Mouse (Mus musculus): ENCODE data around the gene Ndufaf1. TPM values are rescaled to one million over a fixed set of nuclear protein-coding genes. Genes with fewer than 3 reads are reported as not detected.

The Ndufaf1 gene
- 54.5 and 64.1 TPM in 2 replicates for polyA plus RNA-seq (2014; fragmentation: Nextera tagmentation; extraction: Ambion mirVana)

DNA sequence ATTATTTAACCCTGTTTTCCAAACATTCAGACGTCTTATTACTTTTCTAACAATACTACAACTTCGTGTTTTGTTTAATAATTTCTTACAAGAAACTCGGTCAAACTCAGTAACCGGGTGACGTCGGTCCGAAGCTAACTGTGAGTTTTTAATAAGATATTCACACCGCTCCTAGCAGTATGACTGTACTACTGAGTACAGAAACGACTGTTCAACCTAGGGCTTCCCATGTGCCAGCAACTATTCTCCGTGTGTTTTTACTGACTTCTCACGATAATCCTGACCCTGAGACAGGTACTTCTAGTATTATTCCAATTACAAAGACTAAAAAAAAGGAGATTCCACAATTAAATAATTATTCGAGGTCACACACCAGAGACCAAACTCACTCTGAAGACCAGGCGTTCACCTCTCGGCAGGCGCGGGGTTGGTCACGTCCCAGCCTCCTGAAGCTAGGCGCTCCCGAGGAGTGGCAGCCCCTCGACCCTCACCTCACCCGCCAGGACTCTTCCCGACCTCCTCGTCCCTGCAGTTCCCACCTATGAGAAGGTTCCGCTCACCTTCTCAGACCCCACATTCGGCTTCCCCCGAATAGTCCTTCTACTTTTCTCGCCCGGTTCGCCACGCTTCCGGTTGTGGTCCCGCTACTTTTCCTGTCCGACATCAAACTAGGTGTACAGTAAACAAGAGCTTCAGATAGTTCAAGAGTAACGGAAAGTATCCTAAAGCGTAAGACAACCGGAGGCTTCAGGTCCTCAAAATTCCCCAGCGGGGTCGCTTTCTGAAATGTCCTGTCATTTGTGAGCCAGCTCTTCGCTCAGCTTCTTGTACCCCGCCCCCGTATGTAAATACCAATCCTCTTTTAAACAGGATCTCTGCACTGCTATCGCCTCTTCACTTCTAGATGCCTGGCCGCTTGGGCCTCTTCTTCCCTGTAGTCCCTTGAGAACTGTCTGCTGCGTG, at the start of gene Ndufaf1:
TSS of gene Ndufaf1 (minus strand) at position 608 of the 963 bp plus-strand sequence.
- no peak within 1 kb of the TSS for H3K27ac ChIP-seq (ENCODE audit: low read depth, low read length)
- ATAC-seq (replicated peaks; ENCODE audit: insufficient number of reproducible peaks, low FRiP score, low TSS enrichment), result no peak; the same call in 1 of the 2 replicates
- WGBS (ENCODE audit: insufficient replicate concordance), result 2% methylated on average over 44 of the region's 44 CpGs

GRCm38 (mm10) chr2:119710011-119710410, 47.4 kb upstream of the Ndufaf1 start:
- Histone ChIP-seq H3K4me2 (no peak overlapping the region), H3K4me1 (ENCODE audit: control insufficient read depth, insufficient read depth, low read length) (no peaks in the 10 kb centered on the region), H3K36me3 (ENCODE audit: control insufficient read depth, insufficient read depth, low read length) (peaks cover 16% of the 10 kb centered on the region), H3K9me3 (replicated peaks; ENCODE audit: control insufficient read depth, low read length) (no peaks in the 10 kb centered on the region), H3K27ac (ENCODE audit: low read depth, low read length) (no peak overlapping the region), H3K4me3 (ENCODE audit: low read depth, low read length) (no peak overlapping the region), H3K9ac (ENCODE audit: low read depth, low read length) (no peak overlapping the region), H3K27me3 (ENCODE audit: control insufficient read depth, insufficient read depth, low read length) (no peaks in the 10 kb centered on the region)
- WGBS (ENCODE audit: insufficient replicate concordance), result 83% methylated on average over 3 of the region's 3 CpGs
- no peak for ATAC-seq (replicated peaks; ENCODE audit: insufficient number of reproducible peaks, low FRiP score, low TSS enrichment)

More for the DNA sequence above, at the start of gene Ndufaf1:
- H3K4me1 ChIP-seq (ENCODE audit: control insufficient read depth, insufficient read depth, low read length), result peaks cover 3% of the 10 kb centered on the region; the same call in 1 of the 2 replicates
- H3K36me3 ChIP-seq (ENCODE audit: control insufficient read depth, insufficient read depth, low read length), result 0 out of 2 replicates have a peak, but pooled peaks cover 2% of the 10 kb centered on the region
- H3K9me3 ChIP-seq (replicated peaks; ENCODE audit: control insufficient read depth, low read length), result no peaks in the 10 kb centered on the region
- H3K4me2 ChIP-seq, result peak within 1 kb of the TSS; percentile 67
- H3K4me3 ChIP-seq (ENCODE audit: low read depth, low read length), result peak within 1 kb of the TSS; percentile 68
- peak within 1 kb of the TSS; percentile 81 for H3K9ac ChIP-seq (ENCODE audit: low read depth, low read length)
- H3K27me3 ChIP-seq (ENCODE audit: control insufficient read depth, insufficient read depth, low read length), result no peaks in the 10 kb centered on the region

- Histone ChIP-seq H3K9ac (ENCODE audit: low read depth, low read length) (no peak overlapping the region), H3K27ac (ENCODE audit: low read depth, low read length) (no peak overlapping the region), H3K36me3 (ENCODE audit: control insufficient read depth, insufficient read depth, low read length) (peaks cover 18% of the 10 kb centered on the region), H3K4me2 (no peak overlapping the region), H3K27me3 (ENCODE audit: control insufficient read depth, insufficient read depth, low read length) (no peaks in the 10 kb centered on the region), H3K4me3 (ENCODE audit: low read depth, low read length) (no peak overlapping the region), H3K4me1 (ENCODE audit: control insufficient read depth, insufficient read depth, low read length) (no peaks in the 10 kb centered on the region), H3K9me3 (replicated peaks; ENCODE audit: control insufficient read depth, low read length) (no peaks in the 10 kb centered on the region)
- 84% methylated on average over 3 of the region's 3 CpGs for WGBS (ENCODE audit: insufficient replicate concordance)
- no peak for ATAC-seq (replicated peaks; ENCODE audit: insufficient number of reproducible peaks, low FRiP score, low TSS enrichment)
Observed at GRCm38 (mm10) chr2:119707676-119708075, 45.0 kb upstream of the Ndufaf1 start.

- no peaks in the 10 kb centered on the region for H3K27me3 ChIP-seq (ENCODE audit: control insufficient read depth, insufficient read depth, low read length)
- no peak overlapping the region for H3K4me3 ChIP-seq (ENCODE audit: low read depth, low read length)
- peaks cover 8% of the 10 kb centered on the region for H3K36me3 ChIP-seq (ENCODE audit: control insufficient read depth, insufficient read depth, low read length)
- no peaks in the 10 kb centered on the region for H3K4me1 ChIP-seq (ENCODE audit: control insufficient read depth, insufficient read depth, low read length)
- no peaks in the 10 kb centered on the region for H3K9me3 ChIP-seq (replicated peaks; ENCODE audit: control insufficient read depth, low read length)
- WGBS (ENCODE audit: insufficient replicate concordance), result 88% methylated on average over 2 of the region's 2 CpGs
- no peak overlapping the region for H3K9ac ChIP-seq (ENCODE audit: low read depth, low read length)
- ATAC-seq (replicated peaks; ENCODE audit: insufficient number of reproducible peaks, low FRiP score, low TSS enrichment), result no peak
- H3K4me2 ChIP-seq, result no peak overlapping the region
- no peak overlapping the region for H3K27ac ChIP-seq (ENCODE audit: low read depth, low read length)
Observed at GRCm38 (mm10) chr2:119703171-119703570, 40.5 kb upstream of the Ndufaf1 start.

DNA sequence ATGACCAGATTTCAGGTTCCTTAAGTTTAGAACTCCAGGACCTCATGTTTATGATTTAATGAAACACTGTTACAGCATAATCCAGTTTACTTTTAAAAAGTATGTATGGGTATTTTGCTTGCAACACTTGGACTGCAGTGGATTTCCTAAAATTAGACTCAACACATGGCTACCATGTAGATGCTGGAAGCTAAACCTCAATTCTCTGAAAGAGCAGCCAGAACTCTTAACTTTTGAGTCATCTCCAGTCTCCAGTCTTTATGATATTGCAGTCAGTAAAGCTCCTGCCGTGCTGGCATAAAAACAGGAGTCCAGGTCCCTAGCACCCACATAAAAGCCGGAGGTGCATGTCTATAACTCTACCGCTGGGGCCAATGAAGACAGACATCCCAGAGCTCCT, 37.3 kb upstream of the Ndufaf1 start:
- WGBS (ENCODE audit: insufficient replicate concordance), result 91% methylated on average over 3 of the region's 3 CpGs
- no peak overlapping the region for H3K4me2 ChIP-seq
- no peak for ATAC-seq (replicated peaks; ENCODE audit: insufficient number of reproducible peaks, low FRiP score, low TSS enrichment)

GRCm38 (mm10) chr2:119698472-119698871, 35.8 kb upstream of the Ndufaf1 start:
- no peaks in the 10 kb centered on the region for H3K36me3 ChIP-seq (ENCODE audit: control insufficient read depth, insufficient read depth, low read length)
- 78% methylated on average over 2 of the region's 2 CpGs for WGBS (ENCODE audit: insufficient replicate concordance)
- H3K27me3 ChIP-seq (ENCODE audit: control insufficient read depth, insufficient read depth, low read length), result no peaks in the 10 kb centered on the region
- H3K9ac ChIP-seq (ENCODE audit: low read depth, low read length), result no peak overlapping the region
- H3K4me1 ChIP-seq (ENCODE audit: control insufficient read depth, insufficient read depth, low read length), result no peaks in the 10 kb centered on the region
- H3K4me3 ChIP-seq (ENCODE audit: low read depth, low read length), result no peak overlapping the region
- H3K9me3 ChIP-seq (replicated peaks; ENCODE audit: control insufficient read depth, low read length), result no peaks in the 10 kb centered on the region
- H3K4me2 ChIP-seq, result no peak overlapping the region
- H3K27ac ChIP-seq (ENCODE audit: low read depth, low read length), result no peak overlapping the region
- no peak for ATAC-seq (replicated peaks; ENCODE audit: insufficient number of reproducible peaks, low FRiP score, low TSS enrichment)

More for the DNA sequence above, 37.3 kb upstream of the Ndufaf1 start:
- Histone ChIP-seq H3K36me3 (ENCODE audit: control insufficient read depth, insufficient read depth, low read length) (peaks cover 2% of the 10 kb centered on the region; the same call in 1 of the 2 replicates), H3K27me3 (ENCODE audit: control insufficient read depth, insufficient read depth, low read length) (no peaks in the 10 kb centered on the region), H3K27ac (ENCODE audit: low read depth, low read length) (no peak overlapping the region), H3K4me3 (ENCODE audit: low read depth, low read length) (no peak overlapping the region), H3K4me1 (ENCODE audit: control insufficient read depth, insufficient read depth, low read length) (no peaks in the 10 kb centered on the region), H3K9me3 (replicated peaks; ENCODE audit: control insufficient read depth, low read length) (no peaks in the 10 kb centered on the region), H3K9ac (ENCODE audit: low read depth, low read length) (no peak overlapping the region)

DNA sequence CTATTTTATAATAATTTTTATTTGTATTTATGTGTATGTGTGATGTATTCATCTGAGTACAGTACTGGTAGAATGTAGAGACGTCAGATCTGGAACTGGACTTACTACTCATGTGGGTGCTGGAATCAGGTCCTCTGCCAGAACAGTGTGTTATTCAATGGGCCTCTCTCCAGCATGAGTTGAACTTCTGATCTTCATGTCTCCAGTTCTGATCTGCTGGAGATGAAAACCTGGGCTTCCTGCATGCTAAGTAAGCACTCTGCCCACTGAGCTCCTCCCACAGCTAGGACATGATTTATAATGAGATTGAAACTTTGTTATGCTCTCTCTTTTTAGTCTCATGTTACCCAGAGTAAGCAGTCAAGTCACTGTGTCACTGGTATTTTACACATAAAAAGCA, 33.5 kb upstream of the Ndufaf1 start:
- Histone ChIP-seq H3K9me3 (replicated peaks; ENCODE audit: control insufficient read depth, low read length) (no peaks in the 10 kb centered on the region), H3K36me3 (ENCODE audit: control insufficient read depth, insufficient read depth, low read length) (no peaks in the 10 kb centered on the region), H3K27ac (ENCODE audit: low read depth, low read length) (no peak overlapping the region), H3K4me3 (ENCODE audit: low read depth, low read length) (no peak overlapping the region), H3K4me1 (ENCODE audit: control insufficient read depth, insufficient read depth, low read length) (no peaks in the 10 kb centered on the region), H3K4me2 (no peak overlapping the region), H3K27me3 (ENCODE audit: control insufficient read depth, insufficient read depth, low read length) (no peaks in the 10 kb centered on the region), H3K9ac (ENCODE audit: low read depth, low read length) (no peak overlapping the region)
- WGBS (ENCODE audit: insufficient replicate concordance), result 76% methylated on average over 1 of the region's 1 CpGs
- ATAC-seq (replicated peaks; ENCODE audit: insufficient number of reproducible peaks, low FRiP score, low TSS enrichment), result no peak

DNA sequence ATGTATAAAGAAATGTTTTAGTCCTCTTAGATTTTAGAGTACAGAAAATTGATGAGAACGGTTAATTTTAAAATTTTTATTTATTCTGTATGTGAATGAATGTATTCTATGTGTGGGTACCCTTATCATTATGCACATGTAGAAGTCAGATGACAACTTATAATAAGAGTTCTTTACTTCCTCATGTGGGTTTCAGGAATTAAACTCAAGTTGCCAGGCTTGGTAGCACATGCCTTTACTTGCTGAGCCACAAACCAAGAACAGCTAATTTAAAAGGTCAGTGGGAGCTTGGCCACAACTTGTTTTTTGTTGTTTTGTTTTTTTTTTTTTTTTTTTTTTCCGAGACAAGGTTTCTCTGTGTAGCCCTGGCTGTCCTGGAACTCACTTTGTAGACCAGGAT, 32.2 kb upstream of the Ndufaf1 start:
- WGBS (ENCODE audit: insufficient replicate concordance), result 81% methylated on average over 2 of the region's 2 CpGs

More for the DNA sequence above, 32.2 kb upstream of the Ndufaf1 start:
- no peak for ATAC-seq (replicated peaks; ENCODE audit: insufficient number of reproducible peaks, low FRiP score, low TSS enrichment)
- H3K9ac ChIP-seq (ENCODE audit: low read depth, low read length), result no peak overlapping the region
- H3K36me3 ChIP-seq (ENCODE audit: control insufficient read depth, insufficient read depth, low read length), result no peaks in the 10 kb centered on the region
- H3K4me3 ChIP-seq (ENCODE audit: low read depth, low read length), result no peak overlapping the region
- H3K4me1 ChIP-seq (ENCODE audit: control insufficient read depth, insufficient read depth, low read length), result 0 out of 2 replicates have a peak, but pooled peaks cover 5% of the 10 kb centered on the region
- H3K9me3 ChIP-seq (replicated peaks; ENCODE audit: control insufficient read depth, low read length), result no peaks in the 10 kb centered on the region
- H3K27ac ChIP-seq (ENCODE audit: low read depth, low read length), result no peak overlapping the region
- no peaks in the 10 kb centered on the region for H3K27me3 ChIP-seq (ENCODE audit: control insufficient read depth, insufficient read depth, low read length)
- no peak overlapping the region for H3K4me2 ChIP-seq
